Mouse (Mus musculus) lung, embryonic 14.5 days (tissue): Measurements from ENCODE around the gene Olfml1. TPM values are rescaled to one million over a fixed set of nuclear protein-coding genes. Genes with fewer than 3 reads are reported as not detected.
A peak's percentile ranks its signal among the peaks of the same experiment; 100 is the strongest.

Experiments
- ATAC-seq: fragments of 200-750 bp; cut with Nextera tagmentation; 2 replicates; pipeline ENCODE4 v1.8.0; 2017; ENCODE audit warnings: mild to moderate bottlenecking, moderate TSS enrichment, moderate library complexity; ENCODE audit not compliant: insufficient read depth
- DNase-seq: peaks from one replicate; pipeline ENCODE4 v3.0.0-alpha.2; 2015
- H3K27ac ChIP-seq: fragments of 300-500 bp; sonication (generic); 2 replicates; pipeline ENCODE4 v1.5.1; 2014; ENCODE audit warnings: low read depth, mild to moderate bottlenecking, moderate library complexity
- H3K27me3 ChIP-seq: fragments of 300-500 bp; sonication (generic); 2 replicates; pipeline ENCODE4 v1.6.1; 2014; ENCODE audit warnings: low read length, control low read depth; ENCODE audit not compliant: insufficient read depth
- H3K36me3 ChIP-seq: fragments of 300-500 bp; sonication (generic); 2 replicates; pipeline ENCODE4 v1.6.1; 2014; ENCODE audit warnings: control low read depth; ENCODE audit not compliant: insufficient read depth
- H3K4me1 ChIP-seq: fragments of 300-500 bp; sonication (generic); 2 replicates; pipeline ENCODE4 v1.6.1; 2014; ENCODE audit warnings: antibody characterized with exemption, control low read depth; ENCODE audit not compliant: insufficient read depth
- H3K4me2 ChIP-seq: fragments of 300-500 bp; sonication (generic); 2 replicates; pipeline ENCODE4 v1.6.1; 2014; ENCODE audit warnings: mild to moderate bottlenecking
- H3K4me3 ChIP-seq: fragments of 300-500 bp; sonication (generic); 2 replicates; pipeline ENCODE4 v1.5.1; 2014; ENCODE audit warnings: low read depth, low read length
- H3K9ac ChIP-seq: fragments of 300-500 bp; sonication (generic); 2 replicates; pipeline ENCODE4 v1.6.1; 2014
- H3K9me3 ChIP-seq: fragments of 300-500 bp; sonication (generic); 2 replicates; pipeline ENCODE4 v1.6.1; 2016; ENCODE audit warnings: low read depth, low read length, control low read depth
- CTCF ChIP-seq: IDR thresholded peaks from 2 replicates; pipeline ENCODE4 v1.5.1; 2016; ENCODE audit warnings: antibody characterized with exemption, low read depth
- WGBS: fragments of 180-500 bp; shearing (Covaris S2); extraction: QIAGEN DNeasy Blood & Tissue Kit; methylation state at CpG from one replicate; pipeline ENCODE4 v1.1.7; 2014; 5-methylcytosine and 5-hydroxymethylcytosine counted together
- polyA plus RNA-seq: library from polyadenylated mRNA; unstranded; fragments of >200 nt; fragmentation: Nextera tagmentation; extraction: Ambion mirVana; gene quantifications from 2 replicates; pipeline ENCODE4 v1.2.1, GENCODE M21; 2014

Olfml1 gene
- 14.5 and 15.6 TPM in 2 replicates for polyA plus RNA-seq

DNA sequence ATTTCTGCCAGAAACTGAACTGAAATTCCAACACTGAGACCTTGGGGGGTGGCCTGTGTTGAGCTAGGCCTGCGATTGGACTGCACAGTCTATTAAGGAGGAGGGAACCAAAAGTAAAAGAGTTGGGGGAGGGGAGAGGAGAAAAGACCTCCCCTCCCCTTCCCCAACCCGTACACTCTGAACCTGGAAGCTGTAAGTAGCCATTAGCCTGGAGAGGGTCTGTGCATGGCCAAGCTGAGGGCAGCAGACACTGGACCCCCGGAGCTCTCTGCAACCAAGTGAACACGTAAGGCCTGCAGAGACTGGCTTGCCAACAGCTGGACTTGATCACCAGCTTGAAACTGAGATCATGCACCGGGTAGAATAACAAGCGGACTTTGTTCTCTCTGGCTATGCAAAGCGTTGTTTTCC lies at the start of gene Olfml1:
Olfml1 (plus strand) TSS at position 186 of the 411 bp plus-strand sequence.
- H3K4me1 ChIP-seq, result peaks cover 6% of the 10 kb centered on the region
- WGBS, result 12% methylated on average over 7 of the region's 7 CpGs
- peaks cover 7% of the 10 kb centered on the region for H3K36me3 ChIP-seq

DNA sequence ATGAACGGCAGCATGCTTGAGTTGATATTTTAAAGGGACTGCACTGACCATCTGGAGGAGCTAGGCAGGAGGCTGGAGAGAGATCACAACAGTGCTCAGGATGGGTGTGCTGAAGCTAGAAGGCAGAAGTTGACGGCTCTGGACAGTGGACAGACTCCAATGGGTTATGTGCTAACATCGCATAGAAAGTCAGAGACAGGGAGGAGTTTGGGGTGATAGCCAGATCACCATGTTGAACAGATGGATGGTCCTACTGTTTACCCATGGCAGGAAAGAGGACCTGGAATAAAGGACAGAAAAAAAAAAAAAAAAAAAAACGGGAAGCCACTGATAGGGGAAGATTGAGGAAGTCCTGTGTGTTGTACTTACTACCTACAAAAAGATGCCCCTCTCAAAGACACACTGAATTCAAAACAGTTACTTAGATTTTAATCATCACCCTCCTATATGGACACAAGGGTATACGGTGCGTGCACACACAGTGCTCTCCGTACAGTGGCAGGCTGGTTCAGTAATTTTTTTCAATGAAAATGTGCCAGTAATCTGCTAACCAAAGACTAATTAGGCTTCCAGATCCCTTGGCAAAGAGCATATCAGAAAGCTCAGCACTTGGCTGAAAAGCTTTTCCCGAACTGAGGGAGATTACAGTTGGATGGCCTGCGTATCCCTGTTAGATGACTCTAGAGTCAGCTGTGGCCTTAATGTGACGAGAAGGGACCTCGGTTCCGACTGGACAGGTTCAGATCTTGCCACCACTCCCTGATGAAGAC lies 47.8 kb upstream of the Olfml1 start:
- no peak for DNase-seq
- no peak overlapping the region for H3K4me3 ChIP-seq
- 83% methylated on average over 12 of the region's 12 CpGs for WGBS

More for the DNA sequence above, at the start of gene Olfml1:
- Histone ChIP-seq H3K27me3 (no peaks in the 10 kb centered on the region), H3K27ac (peak within 1 kb of the TSS; percentile 90), H3K4me3 (peak within 1 kb of the TSS; percentile 45), H3K9ac (peak within 1 kb of the TSS; percentile 56), H3K9me3 (no peaks in the 10 kb centered on the region), H3K4me2 (peak within 1 kb of the TSS; percentile 63)
- no peak for TF ChIP-seq CTCF
- peak; percentile 88 for DNase-seq
- ATAC-seq, result peak; percentile 97

DNA sequence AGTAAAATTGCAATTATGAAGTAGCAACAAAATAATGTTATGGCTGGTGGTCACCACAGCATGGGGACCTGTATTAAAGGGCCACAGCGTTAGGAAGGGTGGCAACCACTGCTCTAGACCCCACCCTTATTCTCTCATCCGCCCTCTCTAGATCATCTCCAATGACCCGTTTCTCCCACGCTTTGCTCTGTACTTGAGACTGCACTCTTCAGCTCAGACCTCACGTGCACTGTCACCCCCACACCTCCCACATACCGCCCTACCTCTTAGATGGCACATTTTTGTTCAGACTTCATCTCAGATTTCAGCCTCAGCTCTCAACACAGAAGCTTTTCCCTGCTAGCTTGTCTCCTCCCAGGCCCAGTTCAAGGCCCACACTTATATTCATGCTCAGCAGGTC lies 45.8 kb upstream of the Olfml1 start:
- H3K27ac ChIP-seq, result no peak overlapping the region
- WGBS, result 75% methylated on average over 6 of the region's 6 CpGs
- no peak for TF ChIP-seq CTCF
- ATAC-seq, result no peak
- H3K4me1 ChIP-seq, result no peaks in the 10 kb centered on the region
- H3K36me3 ChIP-seq, result no peaks in the 10 kb centered on the region
- DNase-seq, result no peak
- no peaks in the 10 kb centered on the region for H3K9me3 ChIP-seq
- no peaks in the 10 kb centered on the region for H3K27me3 ChIP-seq
- no peak overlapping the region for H3K4me3 ChIP-seq
- H3K9ac ChIP-seq, result no peak overlapping the region
- H3K4me2 ChIP-seq, result no peak overlapping the region

More for the DNA sequence above, 47.8 kb upstream of the Olfml1 start:
- H3K36me3 ChIP-seq, result no peaks in the 10 kb centered on the region
- no peak overlapping the region for H3K27ac ChIP-seq
- no peak for TF ChIP-seq CTCF
- ATAC-seq, result no peak
- no peaks in the 10 kb centered on the region for H3K27me3 ChIP-seq
- no peaks in the 10 kb centered on the region for H3K9me3 ChIP-seq
- H3K9ac ChIP-seq, result no peak overlapping the region
- no peaks in the 10 kb centered on the region for H3K4me1 ChIP-seq
- H3K4me2 ChIP-seq, result no peak overlapping the region

DNA sequence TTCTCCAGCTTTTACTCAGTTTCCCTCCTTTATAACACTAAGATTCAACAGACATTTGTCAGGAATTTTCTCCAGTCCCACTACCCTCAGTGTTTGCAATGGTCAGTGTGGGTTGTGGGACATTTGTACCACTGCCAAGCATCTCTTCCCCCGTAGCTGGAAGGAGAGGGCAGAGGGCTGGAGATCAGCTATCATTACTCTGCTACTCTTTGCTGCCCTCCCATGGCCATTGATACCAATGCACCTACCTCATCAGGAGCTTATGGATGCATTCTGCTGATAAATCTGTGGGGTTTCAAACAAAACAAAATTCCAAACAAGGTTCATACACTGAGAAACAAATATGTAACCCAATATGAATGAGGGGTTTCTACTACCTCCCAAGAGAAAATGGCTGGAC lies 40.9 kb upstream of the Olfml1 start:
- Histone ChIP-seq H3K9me3 (no peaks in the 10 kb centered on the region), H3K27ac (no peak overlapping the region), H3K4me2 (no peak overlapping the region), H3K4me1 (no peaks in the 10 kb centered on the region), H3K27me3 (no peaks in the 10 kb centered on the region), H3K36me3 (no peaks in the 10 kb centered on the region), H3K4me3 (no peak overlapping the region), H3K9ac (no peak overlapping the region)
- TF ChIP-seq CTCF, result peak; percentile 77
- ATAC-seq, result 0 out of 2 replicates have a peak, but pooled peaks have one; percentile 31
- peak; percentile 75 for DNase-seq
- 5% methylated on average over 1 of the region's 1 CpGs for WGBS

DNA sequence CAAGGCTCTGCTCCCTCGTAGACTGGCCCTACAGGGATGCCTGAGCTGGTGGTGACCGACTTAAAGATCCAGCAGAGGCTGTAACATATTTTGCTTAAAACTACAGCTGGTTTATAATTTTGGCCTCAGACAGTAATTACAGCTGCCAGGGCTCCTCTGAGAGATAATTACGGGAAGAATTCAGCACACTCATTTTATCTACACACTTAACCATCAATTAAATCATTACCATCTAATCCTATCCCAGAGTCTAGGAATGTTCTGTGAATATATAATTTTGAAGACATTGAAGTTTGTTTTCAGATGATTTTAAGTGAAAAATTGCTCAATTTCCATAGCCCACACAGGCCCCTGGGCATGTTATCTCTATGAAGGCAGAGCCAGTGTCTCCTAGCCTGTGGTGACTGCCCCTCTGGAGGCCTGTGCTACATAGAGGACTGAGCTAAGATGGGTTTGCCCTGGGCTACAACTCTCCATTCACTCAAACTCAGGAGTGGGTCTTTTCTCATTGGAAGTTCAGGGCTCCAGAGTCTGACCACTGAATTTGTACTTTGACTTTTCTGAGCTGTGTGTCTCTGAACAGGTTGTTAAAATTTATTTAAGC lies 39.0 kb upstream of the Olfml1 start:
- Histone ChIP-seq H3K36me3 (no peaks in the 10 kb centered on the region), H3K4me3 (no peak overlapping the region), H3K9ac (no peak overlapping the region), H3K27ac (no peak overlapping the region), H3K4me2 (no peak overlapping the region), H3K4me1 (no peaks in the 10 kb centered on the region), H3K27me3 (no peaks in the 10 kb centered on the region), H3K9me3 (no peaks in the 10 kb centered on the region)
- WGBS, result 67% methylated on average over 3 of the region's 3 CpGs
- ATAC-seq (no peak), DNase-seq (no peak)
- no peak for TF ChIP-seq CTCF

DNA sequence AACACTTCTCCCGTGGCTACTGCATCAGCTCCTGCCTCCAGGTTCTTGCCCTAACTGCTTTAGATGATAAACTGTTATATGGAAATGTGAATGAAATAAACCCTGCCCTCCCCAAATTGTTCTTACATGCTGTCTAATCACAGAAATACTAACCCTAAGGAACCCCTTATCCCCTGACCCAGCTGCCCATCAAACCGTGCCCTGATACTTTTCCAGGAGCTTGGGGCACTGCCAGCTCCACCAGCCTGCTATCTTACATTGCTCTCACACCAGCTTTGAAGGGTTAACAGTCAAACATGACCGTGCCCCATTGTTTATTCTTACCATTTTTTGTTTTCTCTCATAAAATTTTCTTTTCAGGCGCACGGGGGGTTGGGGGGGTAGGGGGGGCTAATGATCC lies 37.9 kb upstream of the Olfml1 start:
- 34% methylated on average over 5 of the region's 5 CpGs for WGBS
- no peak overlapping the region for H3K4me2 ChIP-seq
- H3K9ac ChIP-seq, result no peak overlapping the region
- DNase-seq, result no peak
- ATAC-seq, result no peak
- H3K4me1 ChIP-seq, result no peaks in the 10 kb centered on the region
- no peaks in the 10 kb centered on the region for H3K9me3 ChIP-seq
- no peak overlapping the region for H3K27ac ChIP-seq
- no peaks in the 10 kb centered on the region for H3K36me3 ChIP-seq
- no peak overlapping the region for H3K4me3 ChIP-seq
- no peaks in the 10 kb centered on the region for H3K27me3 ChIP-seq
- TF ChIP-seq CTCF, result no peak

DNA sequence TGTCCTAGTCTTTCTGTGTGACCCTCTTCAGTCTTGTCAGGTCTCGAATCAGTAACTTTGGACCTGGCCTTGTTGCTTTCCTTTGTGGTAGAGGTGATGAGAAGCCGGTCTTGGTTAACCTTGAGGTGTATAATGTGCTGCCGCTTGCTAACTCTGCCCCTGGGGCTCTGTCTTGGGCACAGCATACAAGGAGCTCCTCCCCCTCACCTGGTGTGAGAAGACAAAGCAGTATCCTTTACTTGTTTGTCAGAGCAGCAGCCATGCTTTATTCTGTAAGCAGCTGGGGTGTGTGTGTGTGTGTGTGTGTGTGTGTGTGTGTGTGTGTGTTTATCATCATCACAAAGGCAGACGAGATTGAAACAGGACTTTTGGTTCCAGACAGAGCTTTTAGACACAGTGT lies 31.9 kb upstream of the Olfml1 start:
- H3K9me3 ChIP-seq, result no peaks in the 10 kb centered on the region
- H3K27me3 ChIP-seq, result no peaks in the 10 kb centered on the region
- no peaks in the 10 kb centered on the region for H3K4me1 ChIP-seq
- no peak overlapping the region for H3K27ac ChIP-seq
- H3K4me2 ChIP-seq, result no peak overlapping the region
- no peaks in the 10 kb centered on the region for H3K36me3 ChIP-seq
- H3K4me3 ChIP-seq, result no peak overlapping the region
- H3K9ac ChIP-seq, result no peak overlapping the region
- WGBS, result 74% methylated on average over 4 of the region's 4 CpGs
- no peak for TF ChIP-seq CTCF
- ATAC-seq (no peak), DNase-seq (no peak)
